ENCODE assay signal across 12 mouse cellular contexts in the genomic region with DNA sequence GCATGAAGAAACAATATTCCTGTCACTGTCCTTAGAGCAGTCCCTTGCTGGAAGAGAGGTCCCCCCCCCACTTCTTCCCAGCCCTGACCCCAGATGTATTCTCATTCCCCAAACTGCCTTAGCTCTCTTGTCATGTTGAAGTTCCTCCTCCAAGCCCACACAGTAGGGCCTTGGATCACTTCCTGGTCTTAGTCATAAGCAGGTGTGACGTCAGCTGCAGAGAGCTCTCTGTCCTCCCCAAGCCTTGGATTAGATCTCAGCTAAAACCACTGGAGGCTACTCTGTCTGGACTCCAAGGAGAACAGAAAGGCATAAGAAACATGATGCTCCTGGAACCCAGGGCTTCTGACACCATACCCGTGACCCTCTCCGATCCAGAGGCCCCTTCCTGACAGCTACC.
A peak's percentile ranks its signal among the peaks of the same experiment; 100 is the strongest.
DNase-seq lines count a peak whose midpoint lies in the region; ATAC-seq and TF ChIP-seq lines count a peak whose summit lies in the region.
"Had no signal": no experiment of that assay in that cellular context is flagged by ENCODE, and none has a peak within 500 bp of the region (broad histone marks: within the 10 kb centered on the region; RNA-seq: fewer than 3 reads in every experiment).

No protein-coding gene starts in this region.

- H3K27me3 ChIP-seq in midbrain, embryonic 12.5 days = no peaks in the 10 kb centered on the region
- H3K27me3 ChIP-seq in midbrain, embryonic 15.5 days (replicated peaks) = no peaks in the 10 kb centered on the region
- no peaks in the 10 kb centered on the region for H3K27me3 ChIP-seq in stomach, postnatal 0 days (ENCODE audit: control insufficient read depth, insufficient read depth, low read length)
- H3K27me3 ChIP-seq: forebrain, embryonic 13.5 days; limb, embryonic 13.5 days; liver, embryonic 13.5 days; lung, embryonic 15.5 days had no signal

- no peak for TF ChIP-seq EP300 in stomach, postnatal 0 days (optimal IDR thresholded peaks at IDR 0.05)

- no peak overlapping the region for H3K9ac ChIP-seq in midbrain, embryonic 12.5 days (replicated peaks)
- no peak overlapping the region for H3K9ac ChIP-seq in midbrain, embryonic 15.5 days
- no peak overlapping the region for H3K9ac ChIP-seq in stomach, postnatal 0 days (ENCODE audit: low read length)
- H3K9ac ChIP-seq: forebrain, embryonic 13.5 days; limb, embryonic 13.5 days; liver, embryonic 13.5 days; lung, embryonic 15.5 days had no signal

- no peak overlapping the region for H3K4me3 ChIP-seq in midbrain, embryonic 12.5 days
- no peak overlapping the region for H3K4me3 ChIP-seq in midbrain, embryonic 15.5 days
- H3K4me3 ChIP-seq in stomach, postnatal 0 days (ENCODE audit: low read depth, low read length) = no peak overlapping the region
- H3K4me3 ChIP-seq: forebrain, embryonic 13.5 days; limb, embryonic 13.5 days; liver, embryonic 13.5 days; lung, embryonic 15.5 days had no signal

- no peak for TF ChIP-seq CTCF in stomach, postnatal 0 days (IDR thresholded peaks at IDR 0.05; ENCODE audit: low read depth)

- no peak for DNase-seq in frontal cortex, postnatal 36 days (ENCODE audit: low spot score in 2 of 2)
- no peak for DNase-seq in stomach, postnatal 0 days (ENCODE audit: low spot score)
- no peak for DNase-seq in gastrocnemius, postnatal 25 days
- DNase-seq: liver, embryonic 13.5 days had no signal

- peaks cover 20% of the 10 kb centered on the region for H3K4me1 ChIP-seq in midbrain, embryonic 12.5 days
- H3K4me1 ChIP-seq in midbrain, embryonic 15.5 days = peaks cover 13% of the 10 kb centered on the region
- no peaks in the 10 kb centered on the region for H3K4me1 ChIP-seq in stomach, postnatal 0 days (replicated peaks; ENCODE audit: control insufficient read depth, insufficient read depth)
- H3K4me1 ChIP-seq: liver, embryonic 13.5 days had no signal

- WGBS in midbrain, embryonic 12.5 days = 96% methylated on average over 3 of the region's 3 CpGs
- 92% methylated on average over 3 of the region's 3 CpGs for WGBS in midbrain, embryonic 15.5 days
- 89% methylated on average over 3 of the region's 3 CpGs for WGBS in stomach, postnatal 0 days

- H3K9me3 ChIP-seq in midbrain, embryonic 12.5 days = peaks cover 6% of the 10 kb centered on the region; the same call in 1 of the 2 replicates
- no peaks in the 10 kb centered on the region for H3K9me3 ChIP-seq in midbrain, embryonic 15.5 days
- no peaks in the 10 kb centered on the region for H3K9me3 ChIP-seq in stomach, postnatal 0 days (ENCODE audit: control insufficient read depth, low read length)
- H3K9me3 ChIP-seq: lung, embryonic 15.5 days had no signal

- peak; percentile 52; the same call in 1 of the 2 replicates for ATAC-seq in frontal cortex, adult (ENCODE audit: low TSS enrichment)
- ATAC-seq in midbrain, embryonic 12.5 days (ENCODE audit: low FRiP score, low read depth) = no peak
- no peak for ATAC-seq in midbrain, embryonic 15.5 days (replicated peaks)
- ATAC-seq in granulocyte monocyte progenitor cell, adult 5-6 weeks (replicated peaks; ENCODE audit: poor library complexity, severe bottlenecking) = peak; percentile 56
- ATAC-seq in stomach, postnatal 0 days (ENCODE audit: low FRiP score, low TSS enrichment) = peak; percentile 65; the same call in 1 of the 2 replicates

- peaks cover 8% of the 10 kb centered on the region; the same call in 1 of the 2 replicates for H3K36me3 ChIP-seq in midbrain, embryonic 12.5 days
- H3K36me3 ChIP-seq in midbrain, embryonic 15.5 days (replicated peaks) = no peaks in the 10 kb centered on the region
- no peaks in the 10 kb centered on the region for H3K36me3 ChIP-seq in stomach, postnatal 0 days (ENCODE audit: control insufficient read depth, insufficient read depth, low read length)
- H3K36me3 ChIP-seq: liver, embryonic 13.5 days; lung, embryonic 15.5 days had no signal

- peak overlapping the region; percentile 87 for H3K27ac ChIP-seq in midbrain, embryonic 12.5 days (replicated peaks)
- H3K27ac ChIP-seq in midbrain, embryonic 15.5 days = no peak overlapping the region
- no peak overlapping the region for H3K27ac ChIP-seq in stomach, postnatal 0 days (replicated peaks)
- H3K27ac ChIP-seq: liver, embryonic 13.5 days; macrophage had no signal

- no peak overlapping the region for H3K4me2 ChIP-seq in midbrain, embryonic 12.5 days (replicated peaks)
- H3K4me2 ChIP-seq in midbrain, embryonic 15.5 days = no peak overlapping the region
- no peak overlapping the region for H3K4me2 ChIP-seq in stomach, postnatal 0 days (replicated peaks; ENCODE audit: low read depth)
- H3K4me2 ChIP-seq: limb, embryonic 13.5 days; liver, embryonic 13.5 days; lung, embryonic 15.5 days had no signal

Comparison
In these comparisons a context has a peak if more than half of its experiments do, and no peak if none do; other contexts are left out.
1. ATAC-seq: peak in frontal cortex, adult (single experiment), granulocyte monocyte progenitor cell, adult 5-6 weeks (single experiment) and stomach, postnatal 0 days (single experiment); none in midbrain, embryonic 12.5 days (single experiment) and midbrain, embryonic 15.5 days (single experiment).